Mouse (Mus musculus): ENCODE measurements around the gene Tom1l2. TPM values are rescaled to one million over a fixed set of nuclear protein-coding genes. Genes with fewer than 3 reads are reported as not detected.

Gene Tom1l2
- polyA plus RNA-seq, 1 experiment, result 78.9 TPM

GRCm38 (mm10) chr11:60202710-60203638 lies 149.7 kb downstream of the Tom1l2 start:
- DNase-seq (ENCODE audit: low read depth), result no peak

GRCm38 (mm10) chr11:60200384-60200783 lies 152.3 kb downstream of the Tom1l2 start:
- no peak for DNase-seq (ENCODE audit: low read depth)

GRCm38 (mm10) chr11:60199702-60200184 lies 153.0 kb downstream of the Tom1l2 start:
- no peak for DNase-seq (ENCODE audit: low read depth)

GRCm38 (mm10) chr11:60198651-60199050 lies 154.1 kb downstream of the Tom1l2 start:
- no peak for DNase-seq (ENCODE audit: low read depth)

GRCm38 (mm10) chr11:60197998-60198619 lies 154.6 kb downstream of the Tom1l2 start:
- no peak for DNase-seq (ENCODE audit: low read depth)

GRCm38 (mm10) chr11:60196344-60196743 lies 156.4 kb downstream of the Tom1l2 start:
- no peak for DNase-seq (ENCODE audit: low read depth)

- no peak for DNase-seq (ENCODE audit: low read depth)
These were observed 157.6 kb downstream of the Tom1l2 start for GRCm38 (mm10) chr11:60195108-60195507.

GRCm38 (mm10) chr11:60193556-60193955 lies 159.1 kb downstream of the Tom1l2 start:
- no peak for DNase-seq (ENCODE audit: low read depth)

GRCm38 (mm10) chr11:60192534-60192933 lies 160.2 kb downstream of the Tom1l2 start:
- DNase-seq (ENCODE audit: low read depth), result no peak

- no peak for DNase-seq (ENCODE audit: low read depth)
These were observed 162.6 kb downstream of the Tom1l2 start for GRCm38 (mm10) chr11:60190055-60190641.

GRCm38 (mm10) chr11:60189501-60190040 lies 163.1 kb downstream of the Tom1l2 start:
- DNase-seq (ENCODE audit: low read depth), result no peak

- no peak for DNase-seq (ENCODE audit: low read depth)
These were observed 164.3 kb downstream of the Tom1l2 start for GRCm38 (mm10) chr11:60188275-60188853.

- no peak for DNase-seq (ENCODE audit: low read depth)
These were observed 165.6 kb downstream of the Tom1l2 start for GRCm38 (mm10) chr11:60187070-60187469.

GRCm38 (mm10) chr11:60185396-60186231 lies 167.1 kb downstream of the Tom1l2 start:
- no peak for DNase-seq (ENCODE audit: low read depth)

GRCm38 (mm10) chr11:60184346-60185325 lies 168.1 kb downstream of the Tom1l2 start:
- DNase-seq (ENCODE audit: low read depth), result no peak

GRCm38 (mm10) chr11:60182741-60183140 lies 170.0 kb downstream of the Tom1l2 start:
- no peak for DNase-seq (ENCODE audit: low read depth)

GRCm38 (mm10) chr11:60182116-60182670 lies 170.5 kb downstream of the Tom1l2 start:
- DNase-seq (ENCODE audit: low read depth), result no peak

- DNase-seq (ENCODE audit: low read depth), result no peak
These were observed 174.2 kb downstream of the Tom1l2 start for GRCm38 (mm10) chr11:60178506-60178905.

- DNase-seq (ENCODE audit: low read depth), result no peak
These were observed 174.7 kb downstream of the Tom1l2 start for GRCm38 (mm10) chr11:60178005-60178404.

Measured in gonadal fat pad, adult 2 months (tissue).